Mouse (Mus musculus) hindbrain, embryonic 15.5 days (tissue): ENCODE measurements at regions not wholly inside any gene's neighbourhood (a gene's known extent, or its start where the extent isn't known, plus 50 kb on each side); places are given as distances from the start of the nearest gene placed in this dataset.
A peak's percentile ranks its signal among the peaks of the same experiment; 100 is the strongest.

ENCODE experiments used
- ATAC-seq: fragments of 200-750 bp; cut with Nextera tagmentation; 2 replicates; pipeline ENCODE4 v1.8.0; 2017; ENCODE audit warnings: low read depth, moderate number of reproducible peaks, moderate TSS enrichment; ENCODE audit not compliant: low FRiP score
- H3K27ac ChIP-seq: fragments of 300-500 bp; sonication (generic); replicated peaks from 2 replicates; pipeline ENCODE4 v1.5.1; 2015; ENCODE audit warnings: mild to moderate bottlenecking, inconsistent platforms
- H3K27me3 ChIP-seq: fragments of 300-500 bp; sonication (generic); 2 replicates; pipeline ENCODE4 v1.6.1; 2015; ENCODE audit warnings: control low read depth, inconsistent platforms
- H3K36me3 ChIP-seq: fragments of 300-500 bp; sonication (generic); 2 replicates; pipeline ENCODE4 v1.6.1; 2015; ENCODE audit warnings: control low read depth, inconsistent platforms
- H3K4me1 ChIP-seq: fragments of 300-500 bp; sonication (generic); replicated peaks from 2 replicates; pipeline ENCODE4 v1.6.1; 2015; ENCODE audit warnings: control low read depth, inconsistent platforms
- H3K4me2 ChIP-seq: fragments of 300-500 bp; sonication (generic); 2 replicates; pipeline ENCODE4 v1.6.1; 2015; ENCODE audit warnings: moderate library complexity, mild to moderate bottlenecking, inconsistent platforms
- H3K4me3 ChIP-seq: fragments of 300-500 bp; sonication (generic); 2 replicates; pipeline ENCODE4 v1.5.1; 2015; ENCODE audit warnings: mild to moderate bottlenecking, inconsistent platforms
- H3K9ac ChIP-seq: fragments of 300-500 bp; sonication (generic); 2 replicates; pipeline ENCODE4 v1.6.1; 2015; ENCODE audit warnings: inconsistent platforms
- H3K9me3 ChIP-seq: fragments of 300-500 bp; sonication (generic); 2 replicates; pipeline ENCODE4 v1.6.1; 2016; ENCODE audit warnings: control low read depth, inconsistent platforms
- WGBS: fragments of 180-500 bp; shearing (Covaris S2); methylation state at CpG from one replicate; pipeline ENCODE4 v1.1.7; 2015; 5-methylcytosine and 5-hydroxymethylcytosine counted together

- Histone ChIP-seq H3K9ac (no peak overlapping the region), H3K4me3 (no peak overlapping the region), H3K36me3 (no peaks in the 10 kb centered on the region), H3K27me3 (no peaks in the 10 kb centered on the region), H3K9me3 (no peaks in the 10 kb centered on the region), H3K27ac (no peak overlapping the region), H3K4me2 (no peak overlapping the region), H3K4me1 (no peaks in the 10 kb centered on the region)
- ATAC-seq = no peak
- 23% methylated on average over 6 of the region's 6 CpGs for WGBS
Observed at GRCm38 (mm10) chr2:129883417-129883816, 83.1 kb downstream of the Stk35 start.

- no peak overlapping the region for H3K4me3 ChIP-seq
- no peak overlapping the region for H3K9ac ChIP-seq
- H3K36me3 ChIP-seq = no peaks in the 10 kb centered on the region
- WGBS = 87% methylated on average over 3 of the region's 3 CpGs
- H3K27me3 ChIP-seq = no peaks in the 10 kb centered on the region
- no peak overlapping the region for H3K27ac ChIP-seq
- H3K9me3 ChIP-seq = no peaks in the 10 kb centered on the region
- H3K4me1 ChIP-seq = no peaks in the 10 kb centered on the region
- ATAC-seq = no peak
- no peak overlapping the region for H3K4me2 ChIP-seq
Observed at GRCm38 (mm10) chr2:129884316-129884715, 84.0 kb downstream of the Stk35 start.

GRCm38 (mm10) chr2:129885536-129885935 lies 85.2 kb downstream of the Stk35 start:
- H3K9ac ChIP-seq = no peak overlapping the region
- WGBS = 87% methylated on average over 7 of the region's 7 CpGs
- ATAC-seq = no peak

GRCm38 (mm10) chr2:129893231-129893630 lies 92.9 kb downstream of the Stk35 start:
- H3K9ac ChIP-seq = no peak overlapping the region
- no peaks in the 10 kb centered on the region for H3K9me3 ChIP-seq
- no peak overlapping the region for H3K4me3 ChIP-seq
- no peaks in the 10 kb centered on the region for H3K36me3 ChIP-seq
- H3K27ac ChIP-seq = peak overlapping the region; percentile 23
- 0 out of 2 replicates have a peak, but pooled peaks have one; percentile 23 for ATAC-seq
- H3K4me1 ChIP-seq = peaks cover 13% of the 10 kb centered on the region
- 49% methylated on average over 7 of the region's 7 CpGs for WGBS
- no peaks in the 10 kb centered on the region for H3K27me3 ChIP-seq
- no peak overlapping the region for H3K4me2 ChIP-seq

More at GRCm38 (mm10) chr2:129885536-129885935, 85.2 kb downstream of the Stk35 start:
- Histone ChIP-seq H3K4me1 (no peaks in the 10 kb centered on the region), H3K27me3 (no peaks in the 10 kb centered on the region), H3K4me2 (no peak overlapping the region), H3K4me3 (no peak overlapping the region), H3K36me3 (no peaks in the 10 kb centered on the region), H3K27ac (no peak overlapping the region), H3K9me3 (no peaks in the 10 kb centered on the region)

GRCm38 (mm10) chr2:129893832-129894231 lies 93.5 kb downstream of the Stk35 start:
- 64% methylated on average over 5 of the region's 5 CpGs for WGBS
- Histone ChIP-seq H3K36me3 (no peaks in the 10 kb centered on the region), H3K9me3 (no peaks in the 10 kb centered on the region), H3K4me1 (peaks cover 13% of the 10 kb centered on the region), H3K27ac (peak overlapping the region; percentile 23; the same call in 1 of the 2 replicates), H3K4me3 (no peak overlapping the region), H3K27me3 (no peaks in the 10 kb centered on the region), H3K9ac (no peak overlapping the region), H3K4me2 (no peak overlapping the region)
- ATAC-seq = peak; percentile 38; the same call in 1 of the 2 replicates

GRCm38 (mm10) chr2:129894906-129895305 lies 94.6 kb downstream of the Stk35 start:
- no peak for ATAC-seq
- no peaks in the 10 kb centered on the region for H3K36me3 ChIP-seq
- H3K9me3 ChIP-seq = no peaks in the 10 kb centered on the region
- H3K4me1 ChIP-seq = peaks cover 13% of the 10 kb centered on the region
- WGBS = 74% methylated on average over 8 of the region's 8 CpGs
- no peak overlapping the region for H3K4me3 ChIP-seq
- no peak overlapping the region for H3K9ac ChIP-seq
- H3K27me3 ChIP-seq = no peaks in the 10 kb centered on the region
- no peak overlapping the region for H3K4me2 ChIP-seq
- no peak overlapping the region for H3K27ac ChIP-seq

GRCm38 (mm10) chr2:129895369-129895768 lies 95.1 kb downstream of the Stk35 start:
- Histone ChIP-seq H3K36me3 (no peaks in the 10 kb centered on the region), H3K27ac (no peak overlapping the region), H3K9ac (no peak overlapping the region), H3K4me3 (no peak overlapping the region), H3K9me3 (no peaks in the 10 kb centered on the region), H3K4me2 (no peak overlapping the region), H3K4me1 (peaks cover 13% of the 10 kb centered on the region), H3K27me3 (no peaks in the 10 kb centered on the region)
- no peak for ATAC-seq
- WGBS = 97% methylated on average over 6 of the region's 6 CpGs

GRCm38 (mm10) chr2:129896696-129897095 lies 96.4 kb downstream of the Stk35 start:
- Histone ChIP-seq H3K27me3 (no peaks in the 10 kb centered on the region), H3K9ac (no peak overlapping the region), H3K9me3 (no peaks in the 10 kb centered on the region), H3K36me3 (no peaks in the 10 kb centered on the region), H3K4me1 (peaks cover 13% of the 10 kb centered on the region), H3K27ac (no peak overlapping the region), H3K4me2 (no peak overlapping the region), H3K4me3 (no peak overlapping the region)
- ATAC-seq = no peak
- WGBS = 60% methylated on average over 4 of the region's 4 CpGs

GRCm38 (mm10) chr2:129903383-129904135 lies 103.2 kb downstream of the Stk35 start:
- H3K27ac ChIP-seq = no peak overlapping the region
- peaks cover 4% of the 10 kb centered on the region; the same call in 1 of the 2 replicates for H3K4me1 ChIP-seq

GRCm38 (mm10) chr2:129904753-129905152 lies 104.4 kb downstream of the Stk35 start:
- 42% methylated on average over 7 of the region's 7 CpGs for WGBS

More at GRCm38 (mm10) chr2:129903383-129904135, 103.2 kb downstream of the Stk35 start:
- H3K9me3 ChIP-seq = no peaks in the 10 kb centered on the region
- no peak for ATAC-seq
- H3K27me3 ChIP-seq = no peaks in the 10 kb centered on the region; the same call in 1 of the 2 replicates
- H3K4me2 ChIP-seq = no peak overlapping the region
- 77% methylated on average over 4 of the region's 4 CpGs for WGBS
- no peaks in the 10 kb centered on the region for H3K36me3 ChIP-seq
- H3K4me3 ChIP-seq = no peak overlapping the region
- H3K9ac ChIP-seq = no peak overlapping the region

GRCm38 (mm10) chr2:129908701-129909425 lies 103.3 kb upstream of the Tgm3 start:
- Histone ChIP-seq H3K4me1 (peaks cover 21% of the 10 kb centered on the region), H3K9ac (peak overlapping the region; percentile 34), H3K27ac (peak overlapping the region; percentile 78), H3K9me3 (no peaks in the 10 kb centered on the region), H3K36me3 (no peaks in the 10 kb centered on the region), H3K4me2 (peak overlapping the region; percentile 81), H3K4me3 (peak overlapping the region; percentile 43), H3K27me3 (peaks cover 8% of the 10 kb centered on the region; the same call in 1 of the 2 replicates)
- ATAC-seq = peak; percentile 96
- under 1% methylated on average over 28 of the region's 28 CpGs for WGBS

More at GRCm38 (mm10) chr2:129904753-129905152, 104.4 kb downstream of the Stk35 start:
- no peaks in the 10 kb centered on the region; the same call in 1 of the 2 replicates for H3K27me3 ChIP-seq
- H3K4me1 ChIP-seq = peaks cover 15% of the 10 kb centered on the region
- ATAC-seq = no peak
- no peaks in the 10 kb centered on the region for H3K36me3 ChIP-seq
- no peak overlapping the region for H3K4me3 ChIP-seq
- no peaks in the 10 kb centered on the region for H3K9me3 ChIP-seq
- H3K9ac ChIP-seq = no peak overlapping the region
- no peak overlapping the region for H3K27ac ChIP-seq
- H3K4me2 ChIP-seq = no peak overlapping the region
